25 mouse cellular contexts compared by ENCODE assay signal in the genomic region with DNA sequence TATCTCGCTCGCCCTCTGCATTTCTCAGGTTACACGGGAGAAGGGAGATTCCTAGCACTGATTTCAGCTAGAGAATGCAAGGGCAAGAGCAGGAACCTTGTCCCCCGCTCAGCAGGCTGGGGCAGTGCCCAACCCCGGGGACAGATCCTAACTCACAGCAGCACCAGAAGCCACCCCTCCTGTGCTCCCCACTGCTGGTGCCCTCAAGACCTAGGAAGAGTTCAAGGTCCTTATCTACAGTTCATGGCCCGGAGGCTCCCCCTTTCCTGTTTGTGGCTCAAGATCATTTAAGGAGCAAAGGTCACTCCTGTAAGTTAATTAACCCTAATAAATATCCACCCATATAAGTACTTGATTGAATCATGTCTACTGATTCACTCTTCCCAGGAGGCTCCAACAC.
"Had no signal": no experiment of that assay in that cellular context is flagged by ENCODE, and none has a peak within 500 bp of the region (broad histone marks: within the 10 kb centered on the region; RNA-seq: fewer than 3 reads in every experiment).

No protein-coding gene starts in this region.

- DNase-seq: gastrocnemius, adult 2 months; gastrocnemius, postnatal 14 days; gastrocnemius, postnatal 36 days; heart, adult 2 months; heart, postnatal 14 days; heart, postnatal 36 days; kidney, adult 2 months; kidney, adult 9 months; kidney, postnatal 14 days; kidney, postnatal 36 days; layer of hippocampus, adult 9-11 months; layer of hippocampus, postnatal 36 days; left cerebral cortex, postnatal 4 days; liver; liver, embryonic 13.5 days had no signal

- H3K27me3 ChIP-seq: heart, embryonic 13.5 days; heart, embryonic 15.5 days; hindbrain, embryonic 13.5 days; hindbrain, embryonic 15.5 days; kidney, embryonic 15.5 days; limb, embryonic 12.5 days; liver, embryonic 13.5 days had no signal

- ATAC-seq: hindbrain, postnatal 0 days had no signal

- H3K4me1 ChIP-seq: heart, embryonic 15.5 days; hindbrain, embryonic 13.5 days; hindbrain, embryonic 15.5 days; liver, embryonic 13.5 days had no signal

- H3K27ac ChIP-seq: gastrocnemius, adult 2 months; heart, adult 2 months; heart, embryonic 13.5 days; heart, embryonic 15.5 days; hindbrain, embryonic 13.5 days; hindbrain, embryonic 15.5 days; hindbrain, postnatal 0 days; kidney, embryonic 15.5 days; kidney, postnatal 0 days; limb, embryonic 12.5 days; liver, embryonic 13.5 days had no signal

- H3K36me3 ChIP-seq: heart, embryonic 13.5 days; heart, embryonic 15.5 days; hindbrain, embryonic 13.5 days; hindbrain, embryonic 15.5 days; kidney, embryonic 15.5 days; limb, embryonic 12.5 days; liver, embryonic 13.5 days had no signal

- H3K4me2 ChIP-seq: heart, embryonic 11.5 days; heart, embryonic 13.5 days; heart, embryonic 15.5 days; hindbrain, embryonic 13.5 days; hindbrain, embryonic 15.5 days; kidney, embryonic 15.5 days; limb, embryonic 12.5 days; liver, embryonic 11.5 days; liver, embryonic 13.5 days had no signal

- H3K9me3 ChIP-seq: heart, embryonic 13.5 days; heart, embryonic 15.5 days; hindbrain, embryonic 13.5 days; hindbrain, embryonic 15.5 days; kidney, embryonic 15.5 days; limb, embryonic 12.5 days; liver, embryonic 13.5 days had no signal

- H3K4me3 ChIP-seq: gastrocnemius, adult 2 months; heart, adult 2 months; heart, embryonic 13.5 days; heart, embryonic 15.5 days; hindbrain, embryonic 13.5 days; hindbrain, embryonic 15.5 days; kidney, embryonic 15.5 days; limb, embryonic 12.5 days; liver, embryonic 13.5 days had no signal

- H3K9ac ChIP-seq: heart, embryonic 13.5 days; heart, embryonic 15.5 days; hindbrain, embryonic 13.5 days; hindbrain, embryonic 15.5 days; kidney, embryonic 15.5 days; limb, embryonic 12.5 days; liver, embryonic 13.5 days had no signal
